Mouse (Mus musculus) liver, adult 2 months (tissue): ENCODE data around the gene Gpr182. TPM values are rescaled to one million over a fixed set of nuclear protein-coding genes. Genes with fewer than 3 reads are reported as not detected.
A peak's percentile ranks its signal among the peaks of the same experiment; 100 is the strongest.
"Not testable (repeated sequence)": the region's sequence is repeated elsewhere in the genome, so short reads cannot be mapped to it uniquely, and the experiment has no call there.

Experiments
- DNase-seq: peaks from one replicate; pipeline ENCODE4 v3.0.0-alpha.2; 2011; ENCODE audit warnings: low read depth, low spot score; ENCODE audit errors: extremely low read depth
- H3K27ac ChIP-seq: fragments of 200-500 bp; replicated peaks from 2 replicates; pipeline ENCODE4 v1.5.1; 2012; ENCODE audit warnings: low read depth, mild to moderate bottlenecking, control low read depth, inconsistent platforms, low read length; ENCODE audit not compliant: insufficient read depth
- H3K27me3 ChIP-seq: fragments of 200-500 bp; 2 replicates; pipeline ENCODE4 v1.6.1; 2012; ENCODE audit warnings: mild to moderate bottlenecking, moderate library complexity, low read length, inconsistent platforms; ENCODE audit not compliant: control insufficient read depth, insufficient read depth
- H3K36me3 ChIP-seq: fragments of 200-500 bp; 2 replicates; pipeline ENCODE4 v1.6.1; 2012; ENCODE audit warnings: low read length, inconsistent platforms; ENCODE audit not compliant: control insufficient read depth, insufficient read depth
- H3K4me1 ChIP-seq: fragments of 200-500 bp; 2 replicates; pipeline ENCODE4 v1.6.1; 2011; ENCODE audit warnings: low read length; ENCODE audit not compliant: control insufficient read depth, insufficient read depth
- H3K4me3 ChIP-seq: fragments of 200-500 bp; 2 replicates; pipeline ENCODE4 v1.5.1; 2011; ENCODE audit warnings: low read depth, mild to moderate bottlenecking, control low read depth, low read length, moderate library complexity; ENCODE audit not compliant: insufficient read depth
- H3K79me2 ChIP-seq: fragments of 200-500 bp; 2 replicates; pipeline ENCODE4 v1.6.1; 2012; ENCODE audit warnings: inconsistent platforms, mild to moderate bottlenecking, low read length, moderate library complexity; ENCODE audit not compliant: control insufficient read depth, insufficient read depth
- H3K9ac ChIP-seq: fragments of 200-500 bp; 2 replicates; pipeline ENCODE4 v1.6.1; 2012; ENCODE audit warnings: low read depth, mild to moderate bottlenecking, control low read depth, inconsistent platforms, low read length
- CTCF ChIP-seq: fragments of 200-500 bp; IDR thresholded peaks from 2 replicates; pipeline ENCODE4 v1.5.1; 2011; ENCODE audit warnings: low read depth, low read length, control low read depth
- POLR2A ChIP-seq: fragments of 200-500 bp; IDR thresholded peaks from 2 replicates; pipeline ENCODE4 v1.6.1; 2011; ENCODE audit warnings: low read length, control low read depth; ENCODE audit not compliant: insufficient read depth; ENCODE audit errors: extremely low read depth
- WGBS: fragments of 180-500 bp; shearing (Covaris S2); methylation state at CpG from one replicate; pipeline ENCODE4 v1.1.7; 2018; 5-methylcytosine and 5-hydroxymethylcytosine counted together
- polyA plus RNA-seq: library from polyadenylated mRNA; depleted of rRNA; stranded (reverse); fragments of >200 nt; gene quantifications from 2 replicates; pipeline ENCODE4 v1.2.3, GENCODE M21; 2012; rRNA removed
- total RNA-seq: library from RNA; depleted of rRNA; stranded (reverse); fragments of >200 nt; gene quantifications from 2 replicates; pipeline ENCODE4 v1.2.3, GENCODE M21; 2014; rRNA removed

Gpr182 gene
- total RNA-seq, result 4.8 and 8.8 TPM in 2 replicates
- polyA plus RNA-seq, result 18.4 and 26.2 TPM in 2 replicates

DNA sequence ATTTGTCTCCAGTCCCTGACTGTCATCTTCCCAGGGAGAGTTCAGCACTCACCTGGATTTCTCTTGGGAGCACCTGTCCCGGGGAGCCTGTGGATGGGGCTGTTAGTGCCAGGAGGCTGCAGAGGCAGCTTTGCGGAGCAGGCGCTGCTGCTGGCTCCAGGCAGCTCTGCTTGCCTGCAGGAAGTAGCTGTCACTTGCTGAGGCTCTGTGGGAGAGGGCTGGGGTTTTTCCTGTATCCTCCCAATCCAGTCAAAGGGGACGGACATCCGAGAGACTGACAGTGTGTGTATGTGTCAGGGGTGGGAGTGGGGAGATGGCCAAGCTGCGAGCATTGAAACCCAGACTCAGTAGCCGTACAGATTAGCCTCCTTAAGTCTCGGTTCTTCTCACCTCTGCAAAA lies at the start of gene Gpr182:
Gene Gpr182, minus strand, starts transcription at position 185 of the 400 bp plus-strand sequence.
- TF ChIP-seq CTCF, result no peak
- peak; percentile 41; the same call in 1 of the 2 replicates for TF ChIP-seq POLR2A
- H3K36me3 ChIP-seq, result peaks cover 4% of the 10 kb centered on the region; the same call in 1 of the 2 replicates
- peak within 1 kb of the TSS; percentile 55 for H3K9ac ChIP-seq
- DNase-seq, result peak; percentile 33
- peak within 1 kb of the TSS; percentile 58 for H3K4me3 ChIP-seq
- 65% methylated on average over 8 of the region's 8 CpGs for WGBS
- no peaks in the 10 kb centered on the region; the same call in 1 of the 2 replicates for H3K79me2 ChIP-seq
- peak within 1 kb of the TSS; percentile 68 for H3K27ac ChIP-seq
- H3K4me1 ChIP-seq, result peaks cover 29% of the 10 kb centered on the region
- no peaks in the 10 kb centered on the region for H3K27me3 ChIP-seq

DNA sequence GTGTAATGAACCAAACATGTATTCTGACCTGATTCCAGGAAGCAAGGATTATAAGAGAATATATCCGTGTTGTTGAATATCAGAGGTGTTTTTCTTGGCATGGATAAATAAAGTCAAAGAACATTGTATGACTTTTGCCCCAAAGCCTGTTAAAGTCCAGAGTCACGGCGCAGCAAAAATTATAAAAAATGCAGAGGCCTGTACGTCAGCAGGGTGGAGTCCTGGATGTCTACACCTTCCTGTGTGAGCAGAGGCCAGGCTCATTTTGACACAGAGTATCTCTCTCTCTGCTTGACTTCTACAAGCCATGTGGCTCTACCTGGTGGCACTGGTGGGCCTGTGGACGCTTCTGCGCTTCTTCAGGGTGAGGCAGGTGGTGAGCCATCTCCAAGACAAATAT lies 49.4 kb upstream of the Gpr182 start, which contains the start of gene Rdh16:
Gene Rdh16, plus strand, starts transcription at position 262 of the 400 bp plus-strand sequence.
- TF ChIP-seq POLR2A, result 0 out of 2 replicates have a peak, but pooled peaks have one; percentile 33
- no peak for TF ChIP-seq CTCF
- peak within 1 kb of the TSS; percentile 92 for H3K27ac ChIP-seq
- WGBS, result 35% methylated on average over 6 of the region's 6 CpGs
- H3K27me3 ChIP-seq, result no peaks in the 10 kb centered on the region
- peak; percentile 96 for DNase-seq
- H3K36me3 ChIP-seq, result 0 out of 2 replicates have a peak, but pooled peaks cover 2% of the 10 kb centered on the region
- peak within 1 kb of the TSS; percentile 59 for H3K4me3 ChIP-seq
- H3K79me2 ChIP-seq, result no peaks in the 10 kb centered on the region; the same call in 1 of the 2 replicates
- H3K9ac ChIP-seq, result peak within 1 kb of the TSS; percentile 78
- H3K4me1 ChIP-seq, result peaks cover 18% of the 10 kb centered on the region

DNA sequence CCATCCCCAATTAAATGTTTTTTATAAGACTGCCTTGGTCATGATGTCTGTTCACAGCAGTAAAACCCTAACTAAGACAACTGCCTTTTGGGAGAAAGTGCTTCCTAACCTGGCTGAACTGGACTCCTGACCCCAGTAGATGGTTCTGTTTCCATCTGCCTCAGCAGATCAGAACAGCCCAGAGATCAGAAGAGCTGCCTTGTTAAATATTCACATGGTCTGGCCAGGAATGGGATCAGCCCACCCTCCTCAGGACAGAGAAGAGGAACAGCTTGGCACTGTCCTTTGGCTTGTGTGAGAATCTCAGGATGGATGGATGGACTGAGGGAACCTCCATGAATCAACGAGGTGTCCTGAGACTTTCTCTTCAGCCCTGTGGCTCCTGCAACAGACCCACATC lies 47.8 kb upstream of the Gpr182 start:
- 67% methylated on average over 1 of the region's 1 CpGs for WGBS
- Histone ChIP-seq H3K79me2 (no peaks in the 10 kb centered on the region; the same call in 1 of the 2 replicates), H3K9ac (no peak overlapping the region), H3K27me3 (no peaks in the 10 kb centered on the region), H3K27ac (peak overlapping the region; percentile 48), H3K4me3 (no peak overlapping the region), H3K4me1 (peaks cover 16% of the 10 kb centered on the region), H3K36me3 (no peaks in the 10 kb centered on the region)
- TF ChIP-seq CTCF, result no peak
- no peak for TF ChIP-seq POLR2A
- peak; percentile 85 for DNase-seq

DNA sequence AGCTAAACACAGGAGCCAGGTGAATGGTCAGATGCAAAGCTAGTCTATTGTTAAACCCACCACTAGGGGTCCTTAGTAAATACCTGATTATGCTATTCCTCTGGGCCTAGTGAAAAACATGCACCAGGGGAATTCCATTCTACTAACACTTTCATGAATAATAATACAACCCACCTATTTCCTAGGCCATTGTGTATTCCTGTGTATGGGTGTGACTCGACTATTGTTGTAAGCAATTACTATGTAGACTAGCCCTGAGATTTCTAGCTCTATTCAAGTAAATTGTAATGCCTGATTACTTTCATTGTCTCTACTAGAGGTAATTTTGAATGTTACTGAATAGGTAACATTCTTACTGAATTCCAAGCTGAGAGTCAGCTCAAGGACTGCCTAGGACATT lies 33.9 kb upstream of the Gpr182 start:
- not testable (repeated sequence) for H3K79me2 ChIP-seq, H3K4me1 ChIP-seq, H3K27me3 ChIP-seq, H3K36me3 ChIP-seq, H3K27ac ChIP-seq, H3K9ac ChIP-seq, DNase-seq, H3K4me3 ChIP-seq
- 98% methylated on average over 1 of the region's 1 CpGs for WGBS

DNA sequence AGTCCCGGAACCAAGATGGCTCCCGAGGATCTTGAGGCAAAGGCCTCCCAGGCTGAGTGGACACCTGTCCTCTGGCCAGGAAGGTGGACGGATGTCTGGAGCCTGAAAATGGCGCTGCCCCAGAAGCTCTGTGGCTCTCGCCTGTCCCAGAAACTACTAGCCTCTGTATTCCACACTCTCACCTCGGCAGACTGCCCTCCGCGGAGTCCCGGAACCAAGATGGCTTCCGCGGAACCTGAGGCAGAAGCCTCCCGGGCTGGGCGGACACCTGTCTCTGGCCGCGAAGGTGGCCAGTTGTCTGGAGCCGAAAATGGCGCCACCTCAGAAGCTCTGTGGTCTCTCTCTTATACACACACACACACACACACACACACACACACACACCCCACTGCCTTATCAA lies 30.8 kb upstream of the Gpr182 start:
- not testable (repeated sequence) for DNase-seq, H3K4me3 ChIP-seq, H3K27me3 ChIP-seq, H3K9ac ChIP-seq, H3K36me3 ChIP-seq, H3K27ac ChIP-seq, H3K4me1 ChIP-seq, H3K79me2 ChIP-seq
- WGBS, result 98% methylated on average over 17 of the region's 17 CpGs

DNA sequence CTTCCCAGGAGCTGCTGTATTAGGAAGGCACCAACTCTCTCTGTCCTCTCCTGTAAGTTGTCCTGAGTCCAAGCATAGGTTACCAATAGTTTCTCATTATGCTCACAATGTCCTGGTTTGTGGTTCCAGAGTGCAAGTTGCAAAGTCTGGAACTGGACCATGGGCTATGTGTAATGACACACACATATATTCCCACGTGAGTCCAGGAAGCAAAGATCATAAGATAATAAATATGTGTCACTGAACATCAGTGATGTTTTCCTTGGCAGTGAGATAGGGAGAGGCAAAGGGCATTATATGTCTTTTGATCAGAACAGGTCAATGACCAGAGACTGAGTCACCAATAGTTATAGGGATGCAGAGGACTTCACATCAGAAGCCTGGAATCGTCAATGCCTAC lies 24.5 kb upstream of the Gpr182 start, which contains the start of gene Rdh9:
Gene Rdh9, plus strand, starts transcription at position 376 of the 400 bp plus-strand sequence.
- Histone ChIP-seq H3K27me3 (no peaks in the 10 kb centered on the region), H3K9ac (peak within 1 kb of the TSS; percentile 38), H3K36me3 (no peaks in the 10 kb centered on the region), H3K27ac (peak within 1 kb of the TSS; percentile 75), H3K4me3 (peak within 1 kb of the TSS; percentile 31; the same call in 1 of the 2 replicates), H3K79me2 (no peaks in the 10 kb centered on the region), H3K4me1 (peaks cover 16% of the 10 kb centered on the region)
- DNase-seq, result peak; percentile 99
- 14% methylated on average over 2 of the region's 2 CpGs for WGBS
- TF ChIP-seq CTCF (no peak), POLR2A (no peak)
